Mouse (Mus musculus) thymus, adult 2 months (tissue): ENCODE results near the gene Tuba4a. TPM values are rescaled to one million over a fixed set of nuclear protein-coding genes. Genes with fewer than 3 reads are reported as not detected.
A peak's percentile ranks its signal among the peaks of the same experiment; 100 is the strongest.

ENCODE experiments used
- DNase-seq: peaks from one replicate; pipeline ENCODE4 v3.0.0; 2021
- H3K27ac ChIP-seq: fragments of 200-500 bp; 2 replicates; pipeline ENCODE4 v1.5.1; 2012; ENCODE audit warnings: low read length, control low read depth; ENCODE audit not compliant: control insufficient read depth, insufficient read depth
- H3K27me3 ChIP-seq: fragments of 200-500 bp; 2 replicates; pipeline ENCODE4 v1.6.1; 2012; ENCODE audit warnings: mild to moderate bottlenecking, low read length, moderate library complexity, mixed read lengths; ENCODE audit not compliant: control insufficient read depth, insufficient read depth
- H3K36me3 ChIP-seq: fragments of 200-500 bp; 2 replicates; pipeline ENCODE4 v1.6.1; 2012; ENCODE audit warnings: mild to moderate bottlenecking, low read length, moderate library complexity; ENCODE audit not compliant: control insufficient read depth, insufficient read depth
- H3K4me1 ChIP-seq: fragments of 200-500 bp; replicated peaks from 2 replicates; pipeline ENCODE4 v1.6.1; 2012; ENCODE audit warnings: low read length; ENCODE audit not compliant: control insufficient read depth, insufficient read depth
- H3K4me3 ChIP-seq: fragments of 200-500 bp; 2 replicates; pipeline ENCODE4 v1.5.1; 2012; ENCODE audit warnings: mild to moderate bottlenecking, low read length, control low read depth, moderate library complexity; ENCODE audit not compliant: control insufficient read depth, insufficient read depth
- CTCF ChIP-seq: fragments of 200-500 bp; IDR thresholded peaks from 2 replicates; pipeline ENCODE4 v1.5.1; 2012; ENCODE audit warnings: mild to moderate bottlenecking, control low read depth, low read length, moderate library complexity, borderline replicate concordance; ENCODE audit not compliant: control insufficient read depth, poor library complexity, insufficient read depth; ENCODE audit errors: extremely low read depth
- POLR2A ChIP-seq: fragments of 200-500 bp; IDR thresholded peaks from 2 replicates; pipeline ENCODE4 v1.6.1; 2012; ENCODE audit warnings: mild to moderate bottlenecking, low read length, control low read depth, moderate library complexity; ENCODE audit not compliant: control insufficient read depth, poor library complexity, insufficient read depth; ENCODE audit errors: extremely low read depth
- WGBS: fragments of 180-500 bp; shearing (Covaris S2); methylation state at CpG from one replicate; pipeline ENCODE4 v1.1.7; 2018; 5-methylcytosine and 5-hydroxymethylcytosine counted together
- polyA plus RNA-seq: library from polyadenylated mRNA; depleted of rRNA; stranded (reverse); fragments of >200 nt; gene quantifications from 2 replicates; pipeline ENCODE4 v1.2.3, GENCODE M21; 2012

Gene Tuba4a
- polyA plus RNA-seq, 1 experiment, result 139 TPM

DNA sequence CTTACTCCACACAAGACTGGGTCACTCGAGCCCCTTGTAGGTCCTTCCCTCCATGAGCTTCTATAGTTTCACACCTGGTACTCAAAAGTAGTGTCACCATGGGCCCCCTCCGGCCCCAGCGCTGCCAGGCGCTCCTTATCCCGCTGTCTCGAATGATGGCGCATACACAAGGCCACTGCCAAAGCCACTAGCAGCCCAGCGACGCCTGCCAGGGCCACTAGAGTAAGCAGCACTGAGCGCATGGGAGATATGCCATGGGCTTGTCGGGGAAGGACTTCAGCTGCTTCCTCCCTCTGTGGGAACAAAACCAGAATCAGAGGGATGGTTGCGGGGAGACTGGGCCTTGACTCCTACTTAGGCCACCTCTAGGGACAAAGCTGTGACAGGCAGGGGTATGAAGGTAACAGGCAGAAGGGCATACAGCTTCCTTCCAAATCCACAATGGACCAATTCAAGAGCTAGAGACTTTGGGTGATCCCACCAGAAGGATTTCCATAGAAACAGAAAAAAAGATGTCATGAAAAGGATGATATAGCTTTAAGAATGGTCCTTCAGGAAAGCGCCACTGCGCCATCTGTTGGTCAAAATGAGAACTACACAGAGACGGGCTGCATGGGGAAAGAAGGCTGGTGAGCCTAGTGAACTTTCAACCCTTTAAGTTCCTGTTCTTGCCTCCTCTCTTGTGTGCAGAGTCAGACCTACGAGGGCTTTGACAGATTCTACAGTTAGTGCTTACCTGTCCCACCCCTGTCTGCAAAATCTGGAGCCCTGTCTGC, 34.4 kb upstream of the Tuba4a start:
- DNase-seq, result peak; percentile 86

DNA sequence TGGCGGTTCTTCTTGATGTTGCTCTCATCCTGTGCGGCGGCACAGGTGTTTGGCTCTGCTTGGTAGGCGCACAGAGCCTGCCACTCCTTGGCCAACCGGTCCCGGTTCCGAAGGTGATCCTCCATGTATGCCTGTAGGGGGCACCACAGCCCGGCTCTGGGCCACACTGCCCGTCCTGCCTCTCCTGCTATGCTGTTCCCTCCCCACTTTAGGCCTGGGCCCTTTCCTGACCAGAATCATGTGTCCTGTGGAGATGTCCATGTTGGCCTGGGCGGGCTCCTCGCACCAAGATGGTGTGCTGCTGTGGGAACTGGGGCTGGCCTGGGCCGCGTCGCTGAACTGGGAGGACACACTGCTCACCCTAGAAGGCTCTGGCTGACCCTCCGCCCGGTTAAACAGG, 33.4 kb upstream of the Tuba4a start:
- TF ChIP-seq POLR2A (no peak), CTCF (no peak)
- Histone ChIP-seq H3K4me1 (peaks cover 36% of the 10 kb centered on the region), H3K36me3 (no peaks in the 10 kb centered on the region), H3K27ac (no peak overlapping the region), H3K4me3 (no peak overlapping the region), H3K27me3 (no peaks in the 10 kb centered on the region)
- DNase-seq, result no peak
- 90% methylated on average over 16 of the region's 16 CpGs for WGBS

More for the DNA sequence above, 34.4 kb upstream of the Tuba4a start:
- TF ChIP-seq POLR2A, result no peak
- no peak for TF ChIP-seq CTCF
- 63% methylated on average over 16 of the region's 16 CpGs for WGBS
- Histone ChIP-seq H3K4me1 (peaks cover 29% of the 10 kb centered on the region), H3K36me3 (no peaks in the 10 kb centered on the region), H3K27ac (no peak overlapping the region), H3K27me3 (no peaks in the 10 kb centered on the region), H3K4me3 (no peak overlapping the region)

DNA sequence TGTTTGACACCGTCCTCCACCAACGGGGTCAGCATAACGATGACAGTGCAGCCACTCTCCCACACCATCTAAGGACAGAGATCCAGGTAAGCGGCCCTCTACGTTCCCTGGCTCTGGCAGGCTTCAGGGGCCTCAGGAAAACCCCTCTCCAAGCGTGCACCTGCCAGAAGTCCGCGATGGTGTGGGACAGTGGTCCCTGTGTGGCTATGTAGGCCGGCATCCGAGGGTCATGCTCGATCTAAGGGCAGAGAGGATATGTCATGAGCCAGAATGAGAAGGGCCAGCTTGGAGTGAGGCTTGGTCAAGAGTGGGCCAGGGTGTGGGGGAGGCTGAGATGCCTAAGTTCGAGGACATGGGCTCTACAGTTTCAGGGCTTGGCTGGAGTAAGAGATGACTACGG, 32.6 kb upstream of the Tuba4a start:
- no peak for DNase-seq
- Histone ChIP-seq H3K36me3 (no peaks in the 10 kb centered on the region), H3K4me3 (no peak overlapping the region), H3K4me1 (peaks cover 38% of the 10 kb centered on the region), H3K27me3 (no peaks in the 10 kb centered on the region), H3K27ac (no peak overlapping the region)
- TF ChIP-seq CTCF, result no peak
- TF ChIP-seq POLR2A, result no peak
- 92% methylated on average over 13 of the region's 13 CpGs for WGBS

DNA sequence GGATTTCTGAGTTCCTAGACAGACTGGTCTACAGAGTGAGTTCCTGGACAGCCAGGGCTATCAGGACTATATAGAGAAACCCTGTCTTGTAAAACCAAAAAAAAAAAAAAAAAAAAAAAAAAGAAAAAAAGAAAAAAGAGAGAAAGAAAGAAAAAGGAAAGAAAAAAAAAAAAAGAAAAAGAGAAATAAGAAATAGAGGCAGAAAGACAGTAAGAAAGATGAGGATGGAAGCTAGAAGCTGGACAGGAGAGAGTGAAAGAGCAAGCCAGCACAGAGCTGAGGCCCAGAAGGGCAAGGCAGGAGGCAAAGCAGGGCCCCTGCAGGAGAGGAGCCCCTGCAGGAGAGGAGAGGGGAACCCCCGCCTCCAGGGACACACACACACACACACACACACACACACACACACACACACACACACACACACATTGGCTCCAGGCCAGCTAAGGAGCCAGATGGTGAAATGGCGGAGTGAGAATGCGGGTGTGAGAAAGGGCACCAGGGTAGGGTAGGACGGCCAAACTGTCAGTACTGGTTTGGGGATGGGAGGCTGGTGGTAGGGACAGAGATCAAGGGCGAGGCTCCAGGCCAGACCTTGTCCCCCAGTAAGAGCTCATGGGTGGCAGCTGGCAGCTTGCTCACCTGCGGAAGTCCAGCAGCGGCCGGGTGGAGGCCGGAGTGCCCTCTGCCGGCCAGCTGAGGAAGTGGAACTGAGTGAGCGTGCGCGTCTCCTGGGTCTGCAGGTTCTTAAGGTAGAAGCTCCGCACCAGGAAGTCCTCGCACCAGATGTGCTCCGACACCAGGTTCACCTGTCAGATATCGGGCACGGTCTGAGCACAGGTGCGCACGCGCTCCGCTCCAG, 31.7 kb upstream of the Tuba4a start:
- 4% methylated on average over 22 of the region's 22 CpGs for WGBS
- Histone ChIP-seq H3K27ac (no peak overlapping the region), H3K4me3 (peak overlapping the region; percentile 30), H3K27me3 (no peaks in the 10 kb centered on the region), H3K36me3 (no peaks in the 10 kb centered on the region), H3K4me1 (peaks cover 38% of the 10 kb centered on the region)
- DNase-seq, result peak; percentile 89
- TF ChIP-seq POLR2A (0 out of 2 replicates have a peak, but pooled peaks have one; percentile 17), CTCF (peak; percentile 94)

DNA sequence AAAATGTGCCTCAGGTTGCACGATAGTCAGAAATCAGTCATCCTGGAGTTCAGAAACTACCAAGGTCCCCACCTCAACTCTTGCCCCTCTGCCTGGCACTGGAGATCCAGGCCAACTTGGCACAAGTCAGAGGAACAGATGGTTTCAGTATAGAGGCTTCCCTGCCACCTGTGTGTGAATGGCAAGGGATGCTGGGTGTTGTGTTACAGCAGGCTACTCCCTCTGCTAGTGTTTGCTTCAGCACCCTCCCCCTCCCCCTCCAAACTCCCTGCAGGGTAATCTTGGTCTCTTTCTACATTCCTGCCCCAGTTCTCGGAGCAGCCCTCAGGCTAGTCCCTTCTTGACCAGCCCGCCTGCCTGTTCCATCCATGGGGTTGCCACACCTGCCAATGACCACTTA, 30.8 kb upstream of the Tuba4a start:
- 89% methylated on average over 3 of the region's 3 CpGs for WGBS
- Histone ChIP-seq H3K4me1 (peaks cover 37% of the 10 kb centered on the region), H3K27ac (no peak overlapping the region), H3K27me3 (no peaks in the 10 kb centered on the region), H3K4me3 (no peak overlapping the region), H3K36me3 (no peaks in the 10 kb centered on the region)
- no peak for DNase-seq
- no peak for TF ChIP-seq POLR2A
- TF ChIP-seq CTCF, result no peak

DNA sequence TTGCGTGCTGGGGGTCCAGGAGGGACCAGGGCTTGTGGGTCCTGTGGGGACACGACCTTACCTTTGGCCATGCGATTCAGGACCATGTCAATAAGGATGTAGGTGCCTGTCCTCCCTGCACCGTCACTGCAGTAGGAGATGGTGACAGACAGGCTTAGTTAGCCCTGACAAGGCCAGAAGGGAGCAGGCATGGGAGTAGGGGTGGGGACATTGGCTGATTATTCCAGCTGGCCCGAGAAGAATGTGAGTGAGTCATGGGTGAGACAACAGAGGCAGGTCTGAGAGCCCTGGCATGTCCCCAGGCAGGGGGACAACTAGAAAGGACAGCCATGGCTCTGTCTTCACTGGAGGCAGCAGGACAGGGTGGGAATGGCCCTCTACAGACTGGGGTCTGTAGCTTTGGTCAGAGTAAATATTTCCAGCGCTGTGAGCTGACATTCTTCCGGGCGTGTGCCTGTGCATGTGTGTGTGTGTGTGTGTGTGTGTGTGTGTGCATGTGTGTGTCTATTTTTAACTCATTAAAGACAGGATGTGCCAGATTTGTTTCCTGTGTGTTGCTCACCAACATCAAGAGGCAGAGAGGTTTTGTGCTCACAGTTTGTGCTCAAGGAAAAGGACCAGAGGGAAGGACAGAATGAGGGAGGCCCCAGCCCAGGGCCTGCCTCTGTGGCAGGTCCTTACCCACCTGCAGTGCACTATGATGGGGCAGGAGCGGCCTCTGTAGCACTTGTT, 28.5 kb upstream of the Tuba4a start:
- Histone ChIP-seq H3K4me1 (peaks cover 22% of the 10 kb centered on the region), H3K4me3 (no peak overlapping the region), H3K27me3 (no peaks in the 10 kb centered on the region), H3K27ac (no peak overlapping the region), H3K36me3 (no peaks in the 10 kb centered on the region)
- 65% methylated on average over 9 of the region's 9 CpGs for WGBS
- no peak for DNase-seq
- TF ChIP-seq POLR2A, result no peak
- no peak for TF ChIP-seq CTCF
